Mouse (Mus musculus): ENCODE results near the gene Chfr. TPM values are rescaled to one million over a fixed set of nuclear protein-coding genes. Genes with fewer than 3 reads are reported as not detected.

The Chfr gene
- total RNA-seq, 1 experiment: 40.2 TPM

DNA sequence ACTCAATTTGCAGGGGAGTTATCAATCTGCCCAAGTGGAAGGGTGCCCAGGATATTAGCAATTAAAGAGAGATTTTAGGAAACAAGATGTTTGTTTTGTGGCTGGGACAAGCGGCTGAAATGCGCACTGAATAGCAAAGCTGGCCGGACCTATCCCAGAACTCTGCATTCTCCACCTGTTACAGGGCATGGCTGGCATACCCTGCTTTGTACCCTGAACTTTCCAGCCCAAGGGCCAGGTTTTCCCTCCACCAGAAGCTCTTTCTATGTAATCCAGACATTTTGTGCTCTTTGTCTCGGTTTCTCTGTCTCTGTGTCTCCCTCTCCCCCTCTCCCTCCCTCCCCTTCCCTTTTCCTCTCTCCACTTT is 40.8 kb upstream of the Chfr start:
- Histone ChIP-seq H3K9ac (ENCODE audit: insufficient read depth, low read depth, low read length, poor library complexity, severe bottlenecking) (peak overlapping the region; percentile 86; the same call in 1 of the 2 replicates), H3K4me3 (ENCODE audit: insufficient read depth in 1 of 2, low read depth in 1 of 2, low read length in 2 of 2, poor library complexity in 1 of 2, severe bottlenecking in 1 of 2) (peak overlapping the region; percentile 67 to 88), H3K27ac (ENCODE audit: insufficient read depth, low read depth, low read length, poor library complexity, severe bottlenecking) (peak overlapping the region; percentile 32; the same call in 1 of the 2 replicates), H3K4me1 (ENCODE audit: control insufficient read depth in 2 of 2, insufficient read depth in 2 of 2, low read length in 2 of 2, poor library complexity in 1 of 2) (peaks cover 9 to 17% of the 10 kb centered on the region in 2 experiments), H3K36me3 (ENCODE audit: control insufficient read depth, insufficient read depth, low read length, poor library complexity, severe bottlenecking) (no peaks in the 10 kb centered on the region), H3K9me3 (ENCODE audit: control insufficient read depth, insufficient read depth, low read depth, low read length) (no peaks in the 10 kb centered on the region)
- no peak for DNase-seq (ENCODE audit: low read depth, low spot score)
- in situ Hi-C loops (cut with MboI; ENCODE audit: low sequenced_read_pairs in 2 of 2, unreplicated experiment in 2 of 2): no loop called here
- no peak for TF ChIP-seq HCFC1 (IDR thresholded peaks at IDR 0.05; ENCODE audit: borderline replicate concordance, insufficient read depth, low read length)
- no peak for TF ChIP-seq CHD2 (IDR thresholded peaks at IDR 0.05; ENCODE audit: low read depth, low read length)
- no peak for TF ChIP-seq ZC3H11A (IDR thresholded peaks at IDR 0.05; ENCODE audit: borderline replicate concordance, low read depth, low read length)
- TF ChIP-seq MAFK (IDR thresholded peaks at IDR 0.05; ENCODE audit: insufficient read depth, low read depth, low read length): no peak
- no peak for TF ChIP-seq ZNF384 (IDR thresholded peaks at IDR 0.05; ENCODE audit: low read depth, low read length)

DNA sequence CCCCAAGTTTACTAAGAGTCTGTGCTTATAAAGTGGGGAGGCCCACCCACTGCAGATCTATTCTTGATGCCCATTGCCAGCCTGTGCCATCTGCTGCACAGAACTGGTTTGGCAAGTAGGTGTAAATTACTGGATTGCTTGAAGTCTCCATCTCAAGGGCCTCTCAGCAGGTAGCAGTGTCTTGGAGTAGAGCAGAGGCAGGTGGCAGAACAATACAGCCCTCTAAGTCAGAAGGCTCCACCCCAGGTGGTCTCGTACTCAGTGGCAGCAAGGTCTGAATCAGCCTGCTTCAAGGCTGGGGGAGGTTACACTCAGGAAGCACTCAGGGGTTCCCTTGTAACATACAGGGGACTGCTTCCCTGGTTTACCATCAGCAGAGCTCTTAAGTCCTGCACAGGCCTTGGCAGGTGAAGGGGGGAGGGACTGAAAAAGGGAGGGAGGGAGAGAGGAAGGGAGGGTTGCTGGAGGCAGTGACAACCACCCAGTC is 36.6 kb upstream of the Chfr start:
- Histone ChIP-seq H3K36me3 (ENCODE audit: control insufficient read depth, insufficient read depth, low read length, poor library complexity, severe bottlenecking) (peaks cover 19% of the 10 kb centered on the region), H3K4me3 (ENCODE audit: insufficient read depth in 1 of 2, low read depth in 1 of 2, low read length in 2 of 2, poor library complexity in 1 of 2, severe bottlenecking in 1 of 2) (no peak overlapping the region), H3K27ac (ENCODE audit: insufficient read depth, low read depth, low read length, poor library complexity, severe bottlenecking) (peak overlapping the region; percentile 73; the same call in 1 of the 2 replicates), H3K4me1 (ENCODE audit: control insufficient read depth in 2 of 2, insufficient read depth in 2 of 2, low read length in 2 of 2, poor library complexity in 1 of 2) (peaks cover 9 to 43% of the 10 kb centered on the region in 2 experiments), H3K9me3 (ENCODE audit: control insufficient read depth, insufficient read depth, low read depth, low read length) (no peaks in the 10 kb centered on the region), H3K9ac (ENCODE audit: insufficient read depth, low read depth, low read length, poor library complexity, severe bottlenecking) (no peak overlapping the region)
- no peak for TF ChIP-seq HCFC1 (IDR thresholded peaks at IDR 0.05; ENCODE audit: borderline replicate concordance, insufficient read depth, low read length)
- peak; percentile 45; the same call in 1 of the 2 replicates for TF ChIP-seq CHD2 (IDR thresholded peaks at IDR 0.05; ENCODE audit: low read depth, low read length)
- peak; percentile 70 for DNase-seq (ENCODE audit: low read depth, low spot score)
- in situ Hi-C loops (cut with MboI; ENCODE audit: low sequenced_read_pairs in 2 of 2, unreplicated experiment in 2 of 2): no loop called here

DNA sequence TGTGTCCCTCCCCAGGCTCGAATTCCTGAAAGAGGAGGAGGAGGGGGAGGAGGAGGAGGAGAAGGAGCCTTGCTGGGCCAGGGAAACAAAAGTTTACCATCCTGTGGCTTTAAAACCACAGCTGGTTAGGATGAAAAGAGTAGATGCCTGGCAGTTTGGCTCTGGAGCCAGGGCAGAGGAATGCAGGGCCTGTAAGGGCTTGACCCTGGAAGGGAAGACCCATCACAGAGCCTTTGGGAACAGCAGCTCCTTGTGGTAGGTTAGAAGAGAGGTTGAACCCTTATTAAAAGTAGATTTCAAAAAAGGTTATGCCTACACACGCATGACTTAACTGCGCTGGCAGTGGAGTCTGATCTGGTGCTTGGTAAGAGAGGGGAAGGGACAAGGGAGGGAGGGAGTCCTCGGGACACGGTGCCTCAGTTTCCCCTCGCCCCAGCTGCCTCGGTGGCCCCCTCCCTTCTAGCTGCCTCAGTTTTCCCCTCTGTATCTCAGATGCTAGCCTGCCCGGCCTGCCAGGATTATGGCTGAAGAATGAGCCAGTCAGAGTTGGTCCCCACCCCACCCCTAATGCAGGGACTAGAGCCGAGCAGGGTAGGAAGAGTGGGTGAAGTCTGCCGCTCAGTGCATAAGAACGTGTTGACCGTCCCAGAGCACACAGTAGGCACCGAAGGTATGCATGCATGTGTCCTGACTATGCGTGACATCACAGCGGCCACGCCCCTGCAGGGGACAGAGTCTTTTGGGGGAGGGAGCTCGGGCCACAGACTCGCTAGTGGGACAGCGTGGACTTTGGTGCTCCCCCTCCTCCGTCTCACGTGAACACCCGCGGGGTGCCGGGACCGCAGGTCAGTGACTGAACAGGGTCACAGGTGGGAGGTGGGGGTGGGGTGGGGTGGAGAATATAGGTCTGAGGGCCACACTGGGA is 35.7 kb upstream of the Chfr start, which contains the start of gene Plcxd1:
Gene Plcxd1 (plus strand): TSS at position 314 of the 925 bp plus-strand sequence.
- DNase-seq (ENCODE audit: low read depth, low spot score): no peak
- in situ Hi-C loops (cut with MboI; ENCODE audit: low sequenced_read_pairs in 2 of 2, unreplicated experiment in 2 of 2): no loop called here
- Histone ChIP-seq H3K9me3 (ENCODE audit: control insufficient read depth, insufficient read depth, low read depth, low read length) (no peaks in the 10 kb centered on the region), H3K4me3 (ENCODE audit: insufficient read depth in 1 of 2, low read depth in 1 of 2, low read length in 2 of 2, poor library complexity in 1 of 2, severe bottlenecking in 1 of 2) (peak within 1 kb of the TSS; percentile 31 to 61), H3K36me3 (ENCODE audit: control insufficient read depth, insufficient read depth, low read length, poor library complexity, severe bottlenecking) (peaks cover 28% of the 10 kb centered on the region), H3K9ac (ENCODE audit: insufficient read depth, low read depth, low read length, poor library complexity, severe bottlenecking) (peak within 1 kb of the TSS; percentile 59; the same call in 1 of the 2 replicates), H3K4me1 (ENCODE audit: control insufficient read depth in 2 of 2, insufficient read depth in 2 of 2, low read length in 2 of 2, poor library complexity in 1 of 2) (peaks cover 9 to 52% of the 10 kb centered on the region in 2 experiments), H3K27ac (ENCODE audit: insufficient read depth, low read depth, low read length, poor library complexity, severe bottlenecking) (peak within 1 kb of the TSS; percentile 73)
- no peak for TF ChIP-seq ZNF384 (IDR thresholded peaks at IDR 0.05; ENCODE audit: low read depth, low read length)
- TF ChIP-seq ZC3H11A (IDR thresholded peaks at IDR 0.05; ENCODE audit: borderline replicate concordance, low read depth, low read length): no peak
- TF ChIP-seq HCFC1 (IDR thresholded peaks at IDR 0.05; ENCODE audit: borderline replicate concordance, insufficient read depth, low read length): no peak
- TF ChIP-seq CHD2 (IDR thresholded peaks at IDR 0.05; ENCODE audit: low read depth, low read length): no peak
- no peak for TF ChIP-seq MAFK (IDR thresholded peaks at IDR 0.05; ENCODE audit: insufficient read depth, low read depth, low read length)

DNA sequence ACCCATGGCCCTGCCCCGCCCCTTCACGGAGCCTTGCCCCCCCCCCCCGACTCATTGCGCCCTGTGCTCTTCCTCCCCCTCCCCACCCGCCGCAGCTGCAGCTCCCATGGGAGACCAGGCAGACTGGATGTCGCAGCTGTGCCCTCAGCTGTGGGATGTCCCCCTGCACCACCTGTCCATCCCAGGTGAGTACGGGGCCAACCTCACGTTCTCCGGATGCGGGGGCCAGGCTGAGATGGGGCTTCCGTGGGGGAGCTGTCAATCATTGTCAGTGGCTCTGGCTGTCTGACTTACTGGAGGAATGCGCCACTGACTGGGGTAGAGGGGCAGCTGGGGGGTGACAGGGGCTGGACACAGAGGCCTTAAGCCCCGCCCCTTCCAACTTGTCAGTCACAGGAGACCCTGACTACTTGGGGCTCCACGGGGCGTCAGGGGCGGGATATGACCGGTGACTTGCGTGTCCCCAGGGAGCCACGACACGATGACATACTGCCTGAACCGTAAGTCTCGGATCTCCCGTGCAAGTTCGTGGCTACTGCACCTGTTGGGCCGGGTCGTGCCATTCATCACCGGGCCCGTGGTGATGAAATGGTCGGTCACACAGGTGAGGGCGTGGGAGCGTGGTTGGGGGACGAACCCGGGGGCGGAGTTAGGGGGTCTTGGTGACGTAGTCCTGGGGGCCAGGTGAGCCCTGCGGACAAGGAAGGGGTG is 34.6 kb upstream of the Chfr start:
- DNase-seq (ENCODE audit: low read depth, low spot score): no peak
- Histone ChIP-seq H3K36me3 (ENCODE audit: control insufficient read depth, insufficient read depth, low read length, poor library complexity, severe bottlenecking) (peaks cover 39% of the 10 kb centered on the region), H3K4me1 (ENCODE audit: control insufficient read depth in 2 of 2, insufficient read depth in 2 of 2, low read length in 2 of 2, poor library complexity in 1 of 2) (peaks cover 9 to 57% of the 10 kb centered on the region in 2 experiments), H3K27ac (ENCODE audit: insufficient read depth, low read depth, low read length, poor library complexity, severe bottlenecking) (peak overlapping the region; percentile 73), H3K4me3 (ENCODE audit: insufficient read depth in 1 of 2, low read depth in 1 of 2, low read length in 2 of 2, poor library complexity in 1 of 2, severe bottlenecking in 1 of 2) (peak overlapping the region; percentile 61 to 63), H3K9ac (ENCODE audit: insufficient read depth, low read depth, low read length, poor library complexity, severe bottlenecking) (no peak overlapping the region; the same call in 1 of the 2 replicates), H3K9me3 (ENCODE audit: control insufficient read depth, insufficient read depth, low read depth, low read length) (no peaks in the 10 kb centered on the region)
- in situ Hi-C loops (cut with MboI; ENCODE audit: low sequenced_read_pairs in 2 of 2, unreplicated experiment in 2 of 2): no loop called here
- TF ChIP-seq ZNF384 (IDR thresholded peaks at IDR 0.05; ENCODE audit: low read depth, low read length): no peak
- TF ChIP-seq MAFK (IDR thresholded peaks at IDR 0.05; ENCODE audit: insufficient read depth, low read depth, low read length): no peak
- TF ChIP-seq HCFC1 (IDR thresholded peaks at IDR 0.05; ENCODE audit: borderline replicate concordance, insufficient read depth, low read length): no peak
